Mouse (Mus musculus) liver, embryonic 14.5 days (tissue): Measurements from ENCODE around the gene Pfkl.

Source experiments
- CTCF ChIP-seq: IDR thresholded peaks from 2 replicates; pipeline ENCODE4 v1.5.1; 2016; ENCODE audit warnings: antibody characterized with exemption, low read depth, control low read depth
- EP300 ChIP-seq: IDR thresholded peaks from 2 replicates; pipeline ENCODE4 v1.6.1; 2016; ENCODE audit warnings: antibody characterized with exemption, low read depth

GRCm38 (mm10) chr10:78008169-78008568 is 1.7 kb downstream of the Pfkl start:
- no peak for TF ChIP-seq CTCF
- peak; percentile 66 for TF ChIP-seq EP300
